9 mouse cellular contexts compared by ENCODE assay signal in the genomic region with DNA sequence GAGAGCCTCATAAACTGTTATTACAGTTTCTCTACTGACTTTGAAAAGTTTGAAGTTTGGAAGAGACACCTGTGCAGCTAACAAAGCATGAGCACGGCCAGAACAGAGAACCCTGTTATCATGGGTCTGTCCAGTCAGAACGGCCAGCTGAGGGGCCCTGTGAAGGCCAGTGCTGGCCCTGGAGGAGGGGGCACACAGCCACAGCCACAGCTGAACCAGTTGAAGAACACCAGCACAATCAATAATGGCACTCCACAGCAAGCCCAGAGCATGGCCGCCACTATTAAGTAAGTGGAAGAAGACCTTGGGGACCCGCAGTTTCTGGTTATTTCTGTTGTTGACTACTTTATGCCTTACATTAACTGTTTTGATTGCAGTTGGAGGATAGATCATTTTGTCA. TPM values are rescaled to one million over a fixed set of nuclear protein-coding genes. Genes with fewer than 3 reads are reported as not detected.
DNase-seq lines count a peak whose midpoint lies in the region; ATAC-seq and TF ChIP-seq lines count a peak whose summit lies in the region.
"Had no signal": no experiment of that assay in that cellular context is flagged by ENCODE, and none has a peak within 500 bp of the region (broad histone marks: within the 10 kb centered on the region; RNA-seq: fewer than 3 reads in every experiment).

No protein-coding gene starts in this region.

- no peak for DNase-seq in heart, adult 2 months
- DNase-seq in heart, postnatal 25 days (ENCODE audit: low spot score), result no peak
- DNase-seq in spleen, adult 2 months (ENCODE audit: low read depth in 1 of 2, low spot score in 2 of 2), result no peak
- DNase-seq in spleen, postnatal 14 days (ENCODE audit: low spot score in 2 of 2), result no peak
- DNase-seq in liver, embryonic 14.5 days (ENCODE audit: low read depth in 3 of 3, low spot score in 3 of 3), result no peak
- no peak for DNase-seq in adrenal gland, adult 8-10 months
- no peak for DNase-seq in ovary, postnatal 10 days (ENCODE audit: low spot score)
- DNase-seq in gastrocnemius, adult 18-20 months (ENCODE audit: low spot score), result no peak
- DNase-seq: kidney, postnatal 10 days had no signal

- H3K4me2 ChIP-seq in liver, embryonic 14.5 days (ENCODE audit: low read depth), result peak overlapping the region; percentile 79

- no peak for TF ChIP-seq CTCF in heart, adult 2 months (IDR thresholded peaks at IDR 0.05)
- no peak for TF ChIP-seq CTCF in spleen, adult 2 months (IDR thresholded peaks at IDR 0.05; ENCODE audit: extremely low read depth, insufficient read depth, insufficient read length, insufficient replicate concordance)
- TF ChIP-seq CTCF in liver, embryonic 14.5 days (IDR thresholded peaks at IDR 0.05; ENCODE audit: low read depth), result no peak

- 24% methylated on average over 4 of the region's 4 CpGs for WGBS in heart, adult 2 months
- WGBS in spleen, adult 2 months, result 46% methylated on average over 4 of the region's 4 CpGs
- WGBS in liver, embryonic 14.5 days (ENCODE audit: insufficient replicate concordance), result 63% methylated on average over 4 of the region's 4 CpGs

- H3K9me3 ChIP-seq in liver, embryonic 14.5 days (ENCODE audit: control insufficient read depth, low read length), result no peaks in the 10 kb centered on the region

- H3K4me3 ChIP-seq in heart, adult 2 months, result 0 out of 2 replicates have a peak overlapping the region, but pooled peaks have one; percentile 8
- no peak overlapping the region; the same call in 1 of the 2 replicates for H3K4me3 ChIP-seq in spleen, adult 2 months (ENCODE audit: extremely low read depth, insufficient read depth, insufficient read length)
- no peak overlapping the region for H3K4me3 ChIP-seq in liver, embryonic 14.5 days (ENCODE audit: insufficient read depth in 1 of 2, low read depth in 2 of 2, low read length in 2 of 2)

- H3K36me3 ChIP-seq in heart, adult 2 months (ENCODE audit: control insufficient read depth, insufficient read depth, low read length), result peaks cover 39% of the 10 kb centered on the region
- H3K36me3 ChIP-seq in spleen, adult 2 months (ENCODE audit: control insufficient read depth, insufficient read depth, low read length), result peaks cover 35% of the 10 kb centered on the region
- H3K36me3 ChIP-seq in liver, embryonic 14.5 days (replicated peaks; ENCODE audit: control insufficient read depth, insufficient read depth, low read depth), result peaks cover 44% of the 10 kb centered on the region

- no peak for TF ChIP-seq POLR2A in heart, adult 2 months (IDR thresholded peaks at IDR 0.05; ENCODE audit: insufficient read depth, low read depth, low read length)
- no peak for TF ChIP-seq POLR2A in spleen, adult 2 months (IDR thresholded peaks at IDR 0.05; ENCODE audit: low read depth, low read length)

- intact Hi-C loops in heart, adult 2 months (cut with DNase I), result no loop called here
- intact Hi-C loops in heart, postnatal 25 days (cut with DNase I), result loop anchor here (5.0 kb wide), 2 partner anchors 35 to 95 kb away; no protein-coding TSS in a partner anchor

- H3K79me2 ChIP-seq in heart, adult 2 months (replicated peaks; ENCODE audit: control insufficient read depth, insufficient read depth, low read length), result peaks cover 16% of the 10 kb centered on the region

- no peak overlapping the region for H3K27ac ChIP-seq in heart, adult 2 months
- peak overlapping the region; percentile 45; the same call in 1 of the 2 replicates for H3K27ac ChIP-seq in spleen, adult 2 months (ENCODE audit: insufficient read depth, low read length)
- no peak overlapping the region for H3K27ac ChIP-seq in liver, embryonic 14.5 days

- H3K9ac ChIP-seq in heart, adult 2 months (ENCODE audit: low read depth, low read length), result 0 out of 2 replicates have a peak overlapping the region, but pooled peaks have one; percentile 12
- no peak overlapping the region for H3K9ac ChIP-seq in liver, embryonic 14.5 days (replicated peaks)

- H3K4me1 ChIP-seq in heart, adult 2 months (ENCODE audit: control insufficient read depth, insufficient read depth, low read length), result peaks cover 15% of the 10 kb centered on the region
- peaks cover 7% of the 10 kb centered on the region for H3K4me1 ChIP-seq in spleen, adult 2 months (ENCODE audit: control insufficient read depth, insufficient read depth, insufficient read length)
- peaks cover 7 to 11% of the 10 kb centered on the region in 2 experiments for H3K4me1 ChIP-seq in liver, embryonic 14.5 days (replicated peaks; ENCODE audit: control insufficient read depth in 2 of 2, insufficient read depth in 2 of 2, low read length in 1 of 2)

- H3K27me3 ChIP-seq in heart, adult 2 months (ENCODE audit: control insufficient read depth, insufficient read depth, low read length), result no peaks in the 10 kb centered on the region
- H3K27me3 ChIP-seq in spleen, adult 2 months (ENCODE audit: control insufficient read depth, insufficient read depth, low read length), result no peaks in the 10 kb centered on the region
- H3K27me3 ChIP-seq in liver, embryonic 14.5 days (ENCODE audit: control insufficient read depth, insufficient read depth, low read length), result no peaks in the 10 kb centered on the region

- no peak for TF ChIP-seq EP300 in heart, adult 2 months (IDR thresholded peaks at IDR 0.05; ENCODE audit: insufficient read depth, low read depth, low read length)
- TF ChIP-seq EP300 in liver, embryonic 14.5 days (IDR thresholded peaks at IDR 0.05; ENCODE audit: low read depth), result no peak

- ATAC-seq in liver, embryonic 14.5 days (ENCODE audit: insufficient read depth), result no peak

RNA-seq across cellular contexts. Expression of a gene that starts 2.6 kb away (rescaled TPM):
- 10 to 100 TPM; 75.6 to 88.4 TPM for total RNA-seq in heart, adult 2 months (2021)
- polyA plus RNA-seq in heart, adult 2 months (2012; rRNA removed), result 14.3 and 26.7 TPM in 2 replicates
- 10 to 100 TPM; 72.5 to 87.3 TPM for total RNA-seq in heart, postnatal 25 days (2021)
- polyA plus RNA-seq in spleen, adult 2 months (2012; rRNA removed), result 15.3 and 17.3 TPM in 2 replicates
- polyA plus RNA-seq in liver, embryonic 14.5 days (2012; rRNA removed), result 6.4 and 9.4 TPM in 2 replicates
- polyA plus RNA-seq in liver, embryonic 14.5 days (2014; fragmentation: Nextera tagmentation; extraction: Ambion mirVana), result 4.4 and 4.9 TPM in 2 replicates
- total RNA-seq in adrenal gland, adult 8-10 months (2022), result 100 to 1,000 TPM; 142 to 160 (median 152) TPM
- total RNA-seq in gastrocnemius, adult 18-20 months (2021), result 10 to 100 TPM; 68.4 to 69.8 TPM

RNA-seq across cellular contexts. Expression of a gene that starts 45.6 kb away (rescaled TPM):
- under 1 TPM; 0.41 to 0.42 TPM for total RNA-seq in heart, adult 2 months (2021)
- polyA plus RNA-seq in heart, adult 2 months (2012; rRNA removed), result 0.59 and 1.7 TPM in 2 replicates
- total RNA-seq in heart, postnatal 25 days (2021), result under 1 TPM; 0.10 to 0.31 TPM
- polyA plus RNA-seq in spleen, adult 2 months (2012; rRNA removed), result 133 and 154 TPM in 2 replicates
- 0.03 TPM in 2 replicates for polyA plus RNA-seq in liver, embryonic 14.5 days (2012; rRNA removed)
- polyA plus RNA-seq in liver, embryonic 14.5 days (2014; fragmentation: Nextera tagmentation; extraction: Ambion mirVana), result not detected in 2 replicates
- under 1 TPM; 0.13 to 0.32 (median 0.18) TPM for total RNA-seq in adrenal gland, adult 8-10 months (2022)
- not detected for total RNA-seq in gastrocnemius, adult 18-20 months (2021)
